Comparison of ENCODE assay signal across 8 mouse cellular contexts in the genomic region with DNA sequence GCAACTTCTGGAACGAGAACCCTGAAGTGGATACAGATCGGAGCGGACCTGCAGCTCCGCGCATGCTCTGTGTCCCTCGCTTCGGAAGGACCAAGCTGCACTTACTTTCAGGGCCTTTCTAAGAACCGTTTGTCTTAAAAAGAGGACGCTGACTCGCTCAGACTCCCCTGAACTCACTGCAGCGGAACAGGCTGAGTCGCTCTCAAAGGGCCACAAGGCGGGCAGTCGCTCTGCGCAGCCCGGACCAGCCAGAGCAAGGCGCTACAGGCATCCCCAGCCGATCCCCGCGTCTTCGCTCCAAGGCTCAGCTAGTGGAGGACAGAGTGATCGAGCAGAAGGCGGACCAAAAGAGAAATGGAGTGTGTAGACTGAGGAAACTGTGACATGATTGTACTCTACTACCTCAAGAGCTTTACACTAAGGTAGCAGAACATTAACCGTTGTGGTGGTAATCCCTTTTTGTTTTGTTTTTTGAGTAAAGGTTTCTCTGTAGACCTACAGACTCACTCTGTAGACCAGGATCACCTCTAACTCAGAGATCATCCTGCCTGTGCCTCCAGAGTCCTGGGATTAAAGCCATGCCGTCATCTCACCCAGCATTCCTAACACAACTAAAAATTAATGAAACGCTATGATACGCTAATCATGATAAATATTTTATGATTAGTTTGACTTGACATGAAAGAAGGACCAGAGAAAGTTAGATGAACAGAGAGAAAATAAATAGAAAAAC. TPM values are rescaled to one million over a fixed set of nuclear protein-coding genes. Genes with fewer than 3 reads are reported as not detected.
DNase-seq lines count a peak whose midpoint lies in the region; ATAC-seq and TF ChIP-seq lines count a peak whose summit lies in the region.

A gene (minus strand): TSS at position 266 of the 733 bp plus-strand sequence.

- H3K4me2 ChIP-seq in forebrain, embryonic 12.5 days: peak within 1 kb of the TSS; percentile 68
- peak within 1 kb of the TSS; percentile 82 for H3K4me2 ChIP-seq in heart, postnatal 0 days (ENCODE audit: low read depth, low read length)
- H3K4me2 ChIP-seq in liver, embryonic 15.5 days: peak within 1 kb of the TSS; percentile 65
- peak within 1 kb of the TSS; percentile 39 for H3K4me2 ChIP-seq in neural tube, embryonic 11.5 days (ENCODE audit: low read depth)
- peak within 1 kb of the TSS; percentile 89 for H3K4me2 ChIP-seq in stomach, embryonic 16.5 days (ENCODE audit: low read depth, low read length)

- peak; percentile 51; the same call in 1 of the 2 replicates for TF ChIP-seq EP300 in ES-Bruce4 (IDR thresholded peaks at IDR 0.05; ENCODE audit: insufficient read depth, low read depth, low read length)
- TF ChIP-seq EP300 in heart, postnatal 0 days (IDR thresholded peaks at IDR 0.05; ENCODE audit: low read depth): no peak

- no peaks in the 10 kb centered on the region for H3K27me3 ChIP-seq in ES-Bruce4 (ENCODE audit: control insufficient read depth, insufficient read depth, low read length, poor library complexity, severe bottlenecking)
- no peaks in the 10 kb centered on the region for H3K27me3 ChIP-seq in forebrain, embryonic 12.5 days
- no peaks in the 10 kb centered on the region for H3K27me3 ChIP-seq in heart, postnatal 0 days (ENCODE audit: control insufficient read depth, insufficient read depth, low read length)
- H3K27me3 ChIP-seq in liver, embryonic 15.5 days: no peaks in the 10 kb centered on the region
- H3K27me3 ChIP-seq in neural tube, embryonic 11.5 days (ENCODE audit: control insufficient read depth, insufficient read depth, low read length): no peaks in the 10 kb centered on the region
- no peaks in the 10 kb centered on the region for H3K27me3 ChIP-seq in stomach, embryonic 16.5 days (ENCODE audit: control insufficient read depth, insufficient read depth, low read length)

- no peaks in the 10 kb centered on the region for H3K9me3 ChIP-seq in ES-Bruce4 (replicated peaks; ENCODE audit: control insufficient read depth, insufficient read depth, low read length, poor library complexity, severe bottlenecking)
- H3K9me3 ChIP-seq in forebrain, embryonic 12.5 days: no peaks in the 10 kb centered on the region
- no peaks in the 10 kb centered on the region for H3K9me3 ChIP-seq in heart, postnatal 0 days (replicated peaks; ENCODE audit: control insufficient read depth, low read length)
- no peaks in the 10 kb centered on the region for H3K9me3 ChIP-seq in liver, embryonic 15.5 days (replicated peaks)
- no peaks in the 10 kb centered on the region for H3K9me3 ChIP-seq in neural tube, embryonic 11.5 days (ENCODE audit: control insufficient read depth, low read length)
- H3K9me3 ChIP-seq in stomach, embryonic 16.5 days (replicated peaks; ENCODE audit: control insufficient read depth, low read length): no peaks in the 10 kb centered on the region

- ATAC-seq in forebrain, embryonic 12.5 days (ENCODE audit: low FRiP score): peak; percentile 94
- peak; percentile 96 for ATAC-seq in heart, postnatal 0 days (ENCODE audit: insufficient read depth, low read depth)
- peak; percentile 92 for ATAC-seq in liver, embryonic 15.5 days (ENCODE audit: insufficient read depth)
- peak; percentile 96 for ATAC-seq in neural tube, embryonic 11.5 days (ENCODE audit: insufficient read depth, low FRiP score, low TSS enrichment)
- ATAC-seq in stomach, embryonic 16.5 days (ENCODE audit: insufficient read depth, low FRiP score): peak; percentile 97

- H3K4me3 ChIP-seq in ES-Bruce4 (ENCODE audit: low read depth, low read length): peak within 1 kb of the TSS; percentile 67
- H3K4me3 ChIP-seq in forebrain, embryonic 12.5 days (replicated peaks): peak within 1 kb of the TSS; percentile 64
- H3K4me3 ChIP-seq in heart, postnatal 0 days (ENCODE audit: low read depth, low read length): peak within 1 kb of the TSS; percentile 73
- H3K4me3 ChIP-seq in liver, embryonic 15.5 days (replicated peaks): peak within 1 kb of the TSS; percentile 74
- peak within 1 kb of the TSS; percentile 60 for H3K4me3 ChIP-seq in neural tube, embryonic 11.5 days (ENCODE audit: low read depth, low read length)
- peak within 1 kb of the TSS; percentile 57 for H3K4me3 ChIP-seq in stomach, embryonic 16.5 days (replicated peaks; ENCODE audit: low read length)

- WGBS in forebrain, embryonic 12.5 days: 4% methylated on average over 27 of the region's 27 CpGs
- 3% methylated on average over 27 of the region's 27 CpGs for WGBS in heart, postnatal 0 days
- 5% methylated on average over 27 of the region's 27 CpGs for WGBS in liver, embryonic 15.5 days (ENCODE audit: insufficient replicate concordance)
- 5% methylated on average over 27 of the region's 27 CpGs for WGBS in neural tube, embryonic 11.5 days
- 3% methylated on average over 27 of the region's 27 CpGs for WGBS in stomach, embryonic 16.5 days

- DNase-seq in c-Kit-positive CD71-positive TER-119-positive erythroid progenitor cells, embryonic 14.5 days (ENCODE audit: low spot score): peak; percentile 76
- DNase-seq in heart, postnatal 0 days (ENCODE audit: low spot score): peak; percentile 79
- peak; percentile 88 to 89 for DNase-seq in kidney, postnatal 36 days
- DNase-seq in neural tube, embryonic 11.5 days (ENCODE audit: low spot score): peak; percentile 90

- peak within 1 kb of the TSS; percentile 21; the same call in 1 of the 2 replicates for H3K27ac ChIP-seq in ES-Bruce4 (ENCODE audit: insufficient read depth, low read length)
- H3K27ac ChIP-seq in forebrain, embryonic 12.5 days: peak within 1 kb of the TSS; percentile 97
- peak within 1 kb of the TSS; percentile 96 for H3K27ac ChIP-seq in heart, postnatal 0 days (ENCODE audit: low read depth)
- H3K27ac ChIP-seq in liver, embryonic 15.5 days (replicated peaks): peak within 1 kb of the TSS; percentile 88
- H3K27ac ChIP-seq in neural tube, embryonic 11.5 days (ENCODE audit: low read depth, low read length): peak within 1 kb of the TSS; percentile 85
- peak within 1 kb of the TSS; percentile 93 for H3K27ac ChIP-seq in stomach, embryonic 16.5 days (ENCODE audit: low read length)

- peaks cover 25% of the 10 kb centered on the region for H3K36me3 ChIP-seq in ES-Bruce4 (ENCODE audit: control insufficient read depth, insufficient read depth, low read length, poor library complexity, severe bottlenecking)
- H3K36me3 ChIP-seq in forebrain, embryonic 12.5 days (replicated peaks): peaks cover 41% of the 10 kb centered on the region
- H3K36me3 ChIP-seq in heart, postnatal 0 days (replicated peaks; ENCODE audit: control insufficient read depth, insufficient read depth, low read length): peaks cover 33% of the 10 kb centered on the region
- H3K36me3 ChIP-seq in liver, embryonic 15.5 days (replicated peaks): peaks cover 31% of the 10 kb centered on the region
- H3K36me3 ChIP-seq in neural tube, embryonic 11.5 days (ENCODE audit: control insufficient read depth, insufficient read depth, low read length): peaks cover 9% of the 10 kb centered on the region; the same call in 1 of the 2 replicates
- H3K36me3 ChIP-seq in stomach, embryonic 16.5 days (ENCODE audit: control insufficient read depth, insufficient read depth, low read length): peaks cover 24% of the 10 kb centered on the region

- peak within 1 kb of the TSS; percentile 20 for H3K9ac ChIP-seq in ES-Bruce4 (ENCODE audit: low read depth, poor library complexity, severe bottlenecking)
- H3K9ac ChIP-seq in forebrain, embryonic 12.5 days: peak within 1 kb of the TSS; percentile 66
- peak within 1 kb of the TSS; percentile 72 for H3K9ac ChIP-seq in heart, postnatal 0 days (replicated peaks; ENCODE audit: low read depth, low read length)
- H3K9ac ChIP-seq in liver, embryonic 15.5 days: peak within 1 kb of the TSS; percentile 75
- peak within 1 kb of the TSS; percentile 66 for H3K9ac ChIP-seq in neural tube, embryonic 11.5 days (ENCODE audit: low read length)
- H3K9ac ChIP-seq in stomach, embryonic 16.5 days (ENCODE audit: low read length): peak within 1 kb of the TSS; percentile 77

- TF ChIP-seq CTCF in ES-Bruce4 (IDR thresholded peaks at IDR 0.05; ENCODE audit: low read depth, low read length): no peak
- peak; percentile 31 for TF ChIP-seq CTCF in heart, postnatal 0 days (IDR thresholded peaks at IDR 0.05; ENCODE audit: low read depth)

- H3K4me1 ChIP-seq in ES-Bruce4 (ENCODE audit: control insufficient read depth, insufficient read depth, low read length): no peaks in the 10 kb centered on the region
- peaks cover 9% of the 10 kb centered on the region for H3K4me1 ChIP-seq in forebrain, embryonic 12.5 days
- peaks cover 5% of the 10 kb centered on the region for H3K4me1 ChIP-seq in heart, postnatal 0 days (ENCODE audit: control insufficient read depth, insufficient read depth)
- peaks cover 8% of the 10 kb centered on the region for H3K4me1 ChIP-seq in liver, embryonic 15.5 days (replicated peaks)
- peaks cover 3% of the 10 kb centered on the region; the same call in 1 of the 2 replicates for H3K4me1 ChIP-seq in neural tube, embryonic 11.5 days (ENCODE audit: control insufficient read depth, insufficient read depth, low read length)
- H3K4me1 ChIP-seq in stomach, embryonic 16.5 days (ENCODE audit: control insufficient read depth, insufficient read depth, low read length): peaks cover 2% of the 10 kb centered on the region; the same call in 1 of the 2 replicates

- peak; percentile 58 for TF ChIP-seq POLR2A in ES-Bruce4 (IDR thresholded peaks at IDR 0.05; ENCODE audit: insufficient read depth, low read length)

RNA-seq across cellular contexts. Expression of the gene that starts here (rescaled TPM):
- polyA plus RNA-seq in ES-Bruce4 (2011; ENCODE audit: insufficient read depth, insufficient read length, low read depth, missing spikeins): 6.4 and 6.6 TPM in 2 replicates
- polyA plus RNA-seq in forebrain, embryonic 12.5 days (2016; fragmentation: Nextera tagmentation; extraction: Ambion mirVana): 9.1 and 10.2 TPM in 2 replicates
- total RNA-seq in heart, postnatal 0 days (2014; rRNA removed; ENCODE audit: low replicate concordance): 4.6 and 8.9 TPM in 2 replicates
- polyA plus RNA-seq in heart, postnatal 0 days (2015; fragmentation: Nextera tagmentation; extraction: Ambion mirVana): 3.9 TPM in 2 replicates
- polyA plus RNA-seq in liver, embryonic 15.5 days (2015; fragmentation: Nextera tagmentation; extraction: Ambion mirVana): 1.2 and 1.5 TPM in 2 replicates
- 6.1 and 6.4 TPM in 2 replicates for polyA plus RNA-seq in neural tube, embryonic 11.5 days (2014; fragmentation: Nextera tagmentation; extraction: Ambion mirVana)
- 5.4 and 5.7 TPM in 2 replicates for polyA plus RNA-seq in stomach, embryonic 16.5 days (2015; fragmentation: Nextera tagmentation; extraction: Ambion mirVana)

Comparison
In these comparisons a context has a peak if more than half of its experiments do, and no peak if none do; other contexts are left out.
1. Peak in every context shown above with its lines: DNase-seq, ATAC-seq, H3K4me3 ChIP-seq and H3K27ac ChIP-seq.
2. H3K27ac ChIP-seq: peak in every context shown above with its lines; median percentile 97 in forebrain, embryonic 12.5 days; 96 in heart, postnatal 0 days; 93 in stomach, embryonic 16.5 days; 88 in liver, embryonic 15.5 days; 85 in neural tube, embryonic 11.5 days; 21 in ES-Bruce4.
3. H3K9ac ChIP-seq: peak in every context shown above with its lines; median percentile 77 in stomach, embryonic 16.5 days; 75 in liver, embryonic 15.5 days; 72 in heart, postnatal 0 days; 66 in forebrain, embryonic 12.5 days; 66 in neural tube, embryonic 11.5 days; 20 in ES-Bruce4.
4. H3K4me2 ChIP-seq: peak in every context shown above with its lines; median percentile 89 in stomach, embryonic 16.5 days; 82 in heart, postnatal 0 days; 68 in forebrain, embryonic 12.5 days; 65 in liver, embryonic 15.5 days; 39 in neural tube, embryonic 11.5 days.